Mouse (Mus musculus): ENCODE measurements around the gene P3h1. TPM values are rescaled to one million over a fixed set of nuclear protein-coding genes. Genes with fewer than 3 reads are reported as not detected.
A peak's percentile ranks its signal among the peaks of the same experiment; 100 is the strongest.

P3h1 gene
- polyA plus RNA-seq, 1 experiment from 2014 or later = 12.2 TPM

DNA sequence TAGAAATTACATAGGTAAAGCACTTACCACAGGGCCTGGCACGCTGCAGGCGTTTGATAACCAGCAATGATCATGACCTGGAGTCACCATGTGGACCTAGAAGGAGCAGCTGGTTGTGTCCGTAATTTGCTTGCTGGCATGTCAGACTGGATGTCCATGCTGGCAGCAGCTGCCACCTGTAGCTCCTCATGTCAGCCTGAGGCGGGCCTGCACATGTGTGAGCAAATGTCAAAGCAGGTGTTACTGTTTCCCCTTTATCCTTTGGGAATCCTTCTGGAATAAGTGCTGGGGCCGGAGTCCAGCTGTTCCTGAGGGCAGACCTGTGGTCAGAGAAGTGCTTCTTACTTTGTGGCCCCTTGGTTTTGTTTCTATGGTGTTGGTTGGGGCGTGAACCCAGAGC lies 34.6 kb upstream of the P3h1 start:
- H3K4me1 ChIP-seq (replicated peaks) = peaks cover 29% of the 10 kb centered on the region
- H3K9ac ChIP-seq = 0 out of 2 replicates have a peak overlapping the region, but pooled peaks have one; percentile 51
- H3K9me3 ChIP-seq = no peaks in the 10 kb centered on the region
- 80% methylated on average over 6 of the region's 6 CpGs for WGBS
- ATAC-seq (ENCODE audit: low FRiP score) = no peak
- H3K4me2 ChIP-seq = peak overlapping the region; percentile 75; the same call in 1 of the 2 replicates
- peaks cover 19% of the 10 kb centered on the region for H3K36me3 ChIP-seq
- no peaks in the 10 kb centered on the region for H3K27me3 ChIP-seq
- no peak overlapping the region for H3K4me3 ChIP-seq
- no peak overlapping the region; the same call in 1 of the 2 replicates for H3K27ac ChIP-seq

DNA sequence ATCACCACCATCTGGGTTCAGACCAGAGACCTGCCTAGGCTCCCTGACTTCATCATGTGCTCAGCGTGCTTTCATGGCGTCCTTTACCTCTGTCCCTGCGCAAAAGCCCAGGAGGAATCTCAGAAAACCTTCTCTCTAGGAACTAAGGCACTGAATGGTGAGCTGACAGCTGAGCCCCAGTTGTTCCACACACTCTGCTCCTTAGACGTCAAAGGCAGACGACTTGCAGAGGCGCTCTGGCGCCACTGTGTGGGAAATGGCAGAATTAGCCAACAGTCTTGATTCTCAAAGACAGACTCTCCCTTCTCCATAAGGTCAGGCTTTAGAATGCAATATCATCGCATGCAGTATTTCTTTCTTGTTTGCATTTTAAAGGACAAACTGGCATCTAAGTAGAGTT lies 28.0 kb upstream of the P3h1 start:
- Histone ChIP-seq H3K9ac (no peak overlapping the region), H3K36me3 (peaks cover 19% of the 10 kb centered on the region), H3K9me3 (no peaks in the 10 kb centered on the region), H3K27ac (no peak overlapping the region), H3K4me1 (replicated peaks) (0 out of 2 replicates have a peak, but pooled peaks cover 12% of the 10 kb centered on the region), H3K27me3 (no peaks in the 10 kb centered on the region), H3K4me2 (no peak overlapping the region), H3K4me3 (no peak overlapping the region)
- ATAC-seq (ENCODE audit: low FRiP score) = peak; percentile 64
- WGBS = 19% methylated on average over 8 of the region's 8 CpGs

DNA sequence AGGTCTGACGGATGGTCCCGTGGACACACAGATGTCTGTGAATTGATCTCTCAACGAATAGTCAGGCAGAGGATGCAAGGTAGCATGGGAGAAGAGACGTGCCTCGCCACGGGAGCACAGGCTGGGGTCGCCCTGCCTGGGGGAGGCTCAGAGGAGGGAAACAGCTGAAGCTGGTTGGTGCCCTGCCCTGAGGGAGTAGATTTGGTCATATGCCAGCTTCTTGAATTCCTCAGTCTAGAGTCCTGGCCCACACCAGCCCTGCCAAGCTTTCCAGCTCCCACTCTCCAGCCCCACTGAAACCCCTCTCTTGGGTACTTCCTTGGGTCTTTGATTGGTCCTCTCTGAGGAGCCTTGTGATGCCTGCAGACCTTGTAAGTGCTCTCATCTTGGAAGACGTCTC lies 16.0 kb upstream of the P3h1 start:
- Histone ChIP-seq H3K36me3 (no peaks in the 10 kb centered on the region), H3K9ac (no peak overlapping the region), H3K27ac (no peak overlapping the region), H3K27me3 (no peaks in the 10 kb centered on the region), H3K9me3 (no peaks in the 10 kb centered on the region), H3K4me1 (replicated peaks) (0 out of 2 replicates have a peak, but pooled peaks cover 9% of the 10 kb centered on the region), H3K4me3 (no peak overlapping the region), H3K4me2 (no peak overlapping the region)
- no peak; the same call in 1 of the 2 replicates for ATAC-seq (ENCODE audit: low FRiP score)
- 73% methylated on average over 8 of the region's 8 CpGs for WGBS

DNA sequence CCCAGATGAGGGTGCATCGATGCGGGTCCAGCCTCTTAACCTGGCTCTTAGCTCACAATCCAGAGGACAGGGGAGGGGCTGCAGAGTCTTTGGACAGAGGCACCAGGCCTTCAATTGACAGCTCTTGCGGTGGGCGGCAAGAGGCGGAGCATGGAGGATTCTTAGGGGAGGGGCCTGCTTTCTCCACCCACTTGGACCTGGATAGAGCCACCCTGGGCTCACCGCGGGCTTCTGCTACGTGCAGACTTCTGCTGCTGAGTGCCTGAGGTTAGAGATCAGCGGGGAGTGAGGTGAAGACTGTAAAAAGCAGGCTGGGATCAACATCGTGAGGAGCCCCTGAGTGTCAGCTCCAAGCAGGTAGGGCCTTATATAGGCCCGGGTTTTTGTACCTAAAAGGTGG lies 14.5 kb upstream of the P3h1 start, which contains the start of gene Tmem269:
Gene Tmem269 (minus strand): TSS at position 49 of the 400 bp plus-strand sequence.
- Histone ChIP-seq H3K4me1 (replicated peaks) (0 out of 2 replicates have a peak, but pooled peaks cover 9% of the 10 kb centered on the region), H3K9me3 (no peaks in the 10 kb centered on the region), H3K9ac (no peak within 1 kb of the TSS; the same call in 1 of the 2 replicates), H3K27me3 (no peaks in the 10 kb centered on the region), H3K4me2 (no peak within 1 kb of the TSS), H3K36me3 (peaks cover 4% of the 10 kb centered on the region), H3K4me3 (no peak within 1 kb of the TSS), H3K27ac (no peak within 1 kb of the TSS)
- ATAC-seq (ENCODE audit: low FRiP score) = no peak
- 13% methylated on average over 11 of the region's 11 CpGs for WGBS

DNA sequence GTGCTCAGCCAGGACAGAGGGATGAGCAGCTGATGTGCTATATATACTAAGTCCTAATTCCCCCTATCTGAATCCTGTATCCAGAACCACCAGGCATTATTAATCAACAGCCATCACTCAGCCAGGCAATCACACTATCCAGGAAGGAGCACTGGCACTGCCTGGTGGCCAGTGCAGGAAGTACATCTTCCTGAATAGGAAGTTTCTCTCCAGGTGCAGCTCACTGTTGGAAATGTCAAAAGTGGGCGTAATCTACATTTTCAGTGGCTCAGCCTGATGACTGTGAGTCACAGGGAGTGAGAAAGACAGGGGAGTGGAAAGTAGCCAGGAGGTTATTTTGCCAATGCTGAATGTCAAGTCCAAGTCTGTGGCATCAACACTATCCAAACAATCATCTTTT lies 9.0 kb upstream of the P3h1 start:
- Histone ChIP-seq H3K9ac (no peak overlapping the region), H3K4me1 (replicated peaks) (no peaks in the 10 kb centered on the region), H3K36me3 (peaks cover 53% of the 10 kb centered on the region), H3K27ac (no peak overlapping the region), H3K4me3 (no peak overlapping the region), H3K9me3 (no peaks in the 10 kb centered on the region), H3K27me3 (no peaks in the 10 kb centered on the region), H3K4me2 (no peak overlapping the region)
- no peak for ATAC-seq (ENCODE audit: low FRiP score)
- WGBS = 81% methylated on average over 1 of the region's 1 CpGs

DNA sequence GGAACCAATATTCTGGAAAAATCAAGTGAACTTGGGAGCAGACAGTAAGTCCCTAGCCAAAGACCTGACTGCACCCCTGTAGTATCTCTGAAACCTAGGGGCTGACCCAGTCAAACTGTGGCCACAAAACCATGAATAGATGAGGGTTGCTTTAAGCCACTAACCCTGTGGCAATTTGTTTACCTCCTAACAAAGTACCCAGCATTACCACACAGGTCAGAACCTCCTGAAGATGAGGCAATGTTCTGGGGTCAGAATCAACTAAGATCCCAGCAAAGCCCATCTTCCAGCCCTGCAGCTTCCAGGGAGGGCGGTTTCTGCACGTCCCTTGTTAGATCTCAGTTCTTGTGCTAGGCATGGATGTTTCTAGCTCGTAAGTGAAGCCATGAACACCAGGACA lies 8.2 kb upstream of the P3h1 start:
- no peak overlapping the region for H3K4me2 ChIP-seq
- peaks cover 53% of the 10 kb centered on the region for H3K36me3 ChIP-seq
- 98% methylated on average over 3 of the region's 3 CpGs for WGBS
- H3K27ac ChIP-seq = no peak overlapping the region
- no peaks in the 10 kb centered on the region for H3K4me1 ChIP-seq (replicated peaks)
- no peak overlapping the region for H3K9ac ChIP-seq
- H3K4me3 ChIP-seq = no peak overlapping the region
- no peaks in the 10 kb centered on the region for H3K9me3 ChIP-seq
- H3K27me3 ChIP-seq = no peaks in the 10 kb centered on the region
- no peak for ATAC-seq (ENCODE audit: low FRiP score)

DNA sequence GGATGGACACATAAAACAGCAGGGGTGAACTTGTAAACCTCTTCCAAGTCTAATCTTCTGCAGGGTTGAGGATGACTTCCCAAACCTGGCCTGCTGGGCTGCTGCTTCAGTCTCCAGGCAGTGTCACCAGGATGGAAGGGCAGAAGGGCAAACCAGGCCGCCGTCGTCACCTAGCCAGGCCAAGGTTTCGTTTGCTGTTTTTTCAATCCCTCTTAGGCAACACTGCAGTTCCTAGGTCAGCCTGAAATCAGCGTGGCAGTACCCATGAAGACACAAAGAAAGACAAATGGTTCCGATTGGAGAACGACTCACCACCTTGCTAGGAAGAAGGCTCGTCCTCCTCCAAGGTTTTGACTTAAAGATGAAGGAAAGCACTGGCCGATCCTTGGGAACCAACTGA lies 7.0 kb upstream of the P3h1 start:
- H3K4me3 ChIP-seq = no peak overlapping the region
- peaks cover 53% of the 10 kb centered on the region for H3K36me3 ChIP-seq
- no peak overlapping the region for H3K27ac ChIP-seq
- 94% methylated on average over 9 of the region's 9 CpGs for WGBS
- H3K9ac ChIP-seq = no peak overlapping the region; the same call in 1 of the 2 replicates
- H3K9me3 ChIP-seq = no peaks in the 10 kb centered on the region
- ATAC-seq (ENCODE audit: low FRiP score) = no peak
- H3K27me3 ChIP-seq = no peaks in the 10 kb centered on the region
- H3K4me1 ChIP-seq (replicated peaks) = no peaks in the 10 kb centered on the region
- H3K4me2 ChIP-seq = no peak overlapping the region

DNA sequence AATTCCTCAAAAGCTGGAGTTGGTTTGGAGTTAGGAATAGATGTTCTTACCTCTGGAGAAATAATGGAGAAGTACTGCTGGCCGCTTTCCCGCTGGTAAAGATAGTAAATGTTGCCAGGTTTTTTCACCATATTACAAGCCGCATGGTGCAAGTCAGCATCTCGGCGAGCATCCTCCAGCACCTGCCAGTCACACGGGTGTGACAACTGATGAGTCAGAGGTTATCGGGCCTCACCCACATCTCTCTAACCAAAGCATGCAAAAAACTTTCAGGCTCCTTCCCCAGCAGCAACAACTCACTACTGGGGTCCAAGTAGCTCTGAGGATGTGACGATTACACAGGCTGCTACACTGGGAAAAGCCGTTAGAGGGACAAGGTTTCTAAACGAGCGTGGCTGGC lies 6.0 kb upstream of the P3h1 start:
- H3K9me3 ChIP-seq = no peaks in the 10 kb centered on the region
- 97% methylated on average over 11 of the region's 11 CpGs for WGBS
- H3K9ac ChIP-seq = no peak overlapping the region
- peaks cover 53% of the 10 kb centered on the region for H3K36me3 ChIP-seq
- H3K4me2 ChIP-seq = no peak overlapping the region
- no peak overlapping the region for H3K27ac ChIP-seq
- no peaks in the 10 kb centered on the region for H3K27me3 ChIP-seq
- no peak for ATAC-seq (ENCODE audit: low FRiP score)
- no peak overlapping the region for H3K4me3 ChIP-seq
- peaks cover 5% of the 10 kb centered on the region for H3K4me1 ChIP-seq (replicated peaks)

DNA sequence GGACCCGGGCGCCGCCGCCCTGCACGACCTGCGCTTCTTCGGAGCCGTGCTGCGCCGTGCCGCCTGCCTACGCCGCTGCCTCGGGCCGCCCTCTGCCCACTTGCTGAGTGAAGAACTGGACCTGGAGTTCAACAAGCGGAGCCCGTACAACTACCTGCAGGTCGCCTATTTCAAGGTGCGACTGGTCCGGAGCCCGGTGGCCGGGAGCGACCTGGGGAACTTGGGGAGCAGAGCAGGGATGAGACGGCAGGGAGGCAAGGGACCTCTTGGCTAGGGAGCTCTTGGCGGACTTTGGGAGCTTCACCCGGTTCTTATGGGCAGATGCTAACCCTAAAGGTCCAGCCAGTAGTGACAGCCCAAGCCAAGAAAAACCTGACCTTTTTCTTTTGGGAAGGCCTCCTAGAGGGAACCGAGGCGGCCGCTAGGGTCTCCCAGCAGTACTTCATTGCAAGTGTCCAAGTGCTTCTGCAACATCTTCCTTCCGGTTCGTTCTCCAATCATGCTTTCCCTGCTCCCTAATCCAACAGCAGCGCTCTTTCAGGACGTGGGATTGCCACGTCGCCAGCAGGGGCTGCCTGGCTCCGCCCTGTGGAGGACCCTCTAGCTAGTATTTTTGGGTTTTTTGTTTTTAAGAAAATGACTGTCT lies 664 bp downstream of the P3h1 start:
- Histone ChIP-seq H3K9me3 (no peaks in the 10 kb centered on the region), H3K27ac (peak overlapping the region; percentile 77), H3K36me3 (peaks cover 20% of the 10 kb centered on the region), H3K4me1 (replicated peaks) (peaks cover 27% of the 10 kb centered on the region), H3K4me2 (peak overlapping the region; percentile 93), H3K27me3 (no peaks in the 10 kb centered on the region), H3K4me3 (peak overlapping the region; percentile 92), H3K9ac (peak overlapping the region; percentile 86)
- under 1% methylated on average over 36 of the region's 36 CpGs for WGBS
- peak; percentile 11 for ATAC-seq (ENCODE audit: low FRiP score)

DNA sequence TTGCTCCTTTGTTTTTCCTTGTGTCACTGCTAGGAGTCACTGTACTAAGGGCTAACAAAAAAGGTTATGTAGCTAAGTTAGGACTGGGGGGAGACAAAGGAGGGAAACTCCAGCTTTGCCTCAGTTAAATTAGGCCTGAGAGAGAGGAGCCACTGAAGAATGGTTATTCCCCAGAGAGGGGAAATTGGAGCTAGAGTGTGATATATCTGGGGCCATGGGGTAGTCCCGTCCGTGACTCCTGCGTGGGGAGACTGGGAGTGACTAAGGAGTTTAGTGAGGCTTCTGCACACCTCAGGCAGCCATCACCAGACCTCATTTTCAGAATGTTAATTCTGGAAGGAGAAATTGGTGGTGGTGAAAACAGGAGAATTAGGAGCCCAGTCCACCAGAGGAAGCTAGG lies 1.6 kb downstream of the P3h1 start:
- Histone ChIP-seq H3K4me2 (peak overlapping the region; percentile 93), H3K4me3 (peak overlapping the region; percentile 92), H3K27ac (no peak overlapping the region), H3K27me3 (no peaks in the 10 kb centered on the region), H3K36me3 (peaks cover 19% of the 10 kb centered on the region), H3K9me3 (no peaks in the 10 kb centered on the region), H3K4me1 (replicated peaks) (peaks cover 27% of the 10 kb centered on the region), H3K9ac (peak overlapping the region; percentile 86)
- ATAC-seq (ENCODE audit: low FRiP score) = no peak
- WGBS = 84% methylated on average over 3 of the region's 3 CpGs

DNA sequence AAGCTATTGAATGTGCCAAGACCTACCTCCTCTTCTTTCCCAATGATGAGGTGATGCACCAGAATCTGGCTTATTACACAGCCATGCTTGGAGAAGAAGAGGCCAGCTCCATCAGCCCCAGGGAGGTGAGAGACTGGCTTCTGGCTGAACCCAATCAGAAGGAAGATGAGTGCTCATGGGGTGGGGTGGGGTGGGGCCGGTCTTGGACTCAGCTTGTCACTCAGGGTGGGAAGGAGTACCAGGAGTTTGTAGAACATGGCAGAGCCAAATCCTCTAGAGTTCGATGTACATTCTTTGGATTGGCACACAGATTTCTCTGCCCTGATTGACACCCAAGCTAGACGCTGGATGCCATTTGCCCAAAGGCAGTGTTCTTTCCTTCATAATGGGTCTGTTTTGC lies 5.9 kb downstream of the P3h1 start:
- Histone ChIP-seq H3K4me3 (no peak overlapping the region), H3K9ac (no peak overlapping the region; the same call in 1 of the 2 replicates), H3K36me3 (peaks cover 49% of the 10 kb centered on the region), H3K4me2 (no peak overlapping the region), H3K27ac (no peak overlapping the region), H3K4me1 (replicated peaks) (peaks cover 19% of the 10 kb centered on the region), H3K27me3 (no peaks in the 10 kb centered on the region), H3K9me3 (no peaks in the 10 kb centered on the region)
- 80% methylated on average over 3 of the region's 3 CpGs for WGBS
- ATAC-seq (ENCODE audit: low FRiP score) = 0 out of 2 replicates have a peak, but pooled peaks have one; percentile 21

DNA sequence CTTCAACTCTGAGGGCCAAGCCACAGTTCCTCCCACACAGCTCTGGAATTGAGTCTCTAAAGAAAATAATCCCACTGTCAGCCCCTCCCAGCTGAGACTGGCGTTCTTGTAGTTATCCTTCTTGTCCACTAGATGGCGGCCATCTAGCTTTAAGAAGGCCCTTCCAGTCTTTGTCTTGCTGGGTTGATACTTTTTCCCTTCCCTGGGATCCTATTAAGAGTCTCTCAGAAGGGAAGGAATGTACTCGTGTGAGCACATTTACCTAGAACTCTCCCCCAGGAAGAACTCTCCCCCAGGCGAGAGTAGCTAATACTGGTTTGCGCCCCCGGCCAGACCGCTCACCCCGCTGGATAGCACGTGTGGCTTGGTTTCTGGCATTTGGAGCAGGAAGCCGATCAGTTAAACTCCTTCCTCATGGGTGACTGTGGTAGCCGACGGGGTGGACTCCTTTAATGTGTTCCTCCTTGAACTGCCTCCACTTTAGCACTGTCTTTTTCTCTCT lies 6.5 kb downstream of the P3h1 start:
- H3K27me3 ChIP-seq = no peaks in the 10 kb centered on the region
- peaks cover 55% of the 10 kb centered on the region for H3K36me3 ChIP-seq
- peak; percentile 21; the same call in 1 of the 2 replicates for ATAC-seq (ENCODE audit: low FRiP score)
- no peak overlapping the region for H3K4me2 ChIP-seq
- H3K9me3 ChIP-seq = no peaks in the 10 kb centered on the region
- peak overlapping the region; percentile 31 for H3K9ac ChIP-seq
- peak overlapping the region; percentile 70 for H3K27ac ChIP-seq
- H3K4me3 ChIP-seq = no peak overlapping the region
- WGBS = 44% methylated on average over 12 of the region's 12 CpGs
- peaks cover 13% of the 10 kb centered on the region for H3K4me1 ChIP-seq (replicated peaks)

DNA sequence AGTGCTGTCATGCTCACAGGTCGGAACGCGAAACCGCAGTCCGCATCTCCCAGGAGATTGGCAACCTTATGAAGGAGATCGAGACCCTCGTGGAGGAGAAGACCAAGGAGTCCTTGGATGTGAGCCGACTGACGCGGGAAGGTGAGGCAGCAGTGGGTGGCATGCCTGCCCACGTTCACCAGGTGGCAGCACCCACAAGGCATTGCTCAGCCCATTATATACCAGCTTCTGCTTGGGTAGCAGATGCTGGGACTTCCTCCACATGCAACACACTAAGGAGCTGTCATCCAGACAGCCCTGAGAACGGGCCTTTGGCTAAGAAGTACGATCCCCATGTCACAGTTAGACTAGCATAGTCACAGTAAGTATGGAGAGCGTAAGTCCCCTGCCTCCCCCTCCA lies 8.9 kb downstream of the P3h1 start:
- no peak for ATAC-seq (ENCODE audit: low FRiP score)
- H3K9me3 ChIP-seq = no peaks in the 10 kb centered on the region
- H3K4me2 ChIP-seq = no peak overlapping the region
- 0 out of 2 replicates have a peak, but pooled peaks cover 7% of the 10 kb centered on the region for H3K4me1 ChIP-seq (replicated peaks)
- no peak overlapping the region for H3K4me3 ChIP-seq
- H3K27me3 ChIP-seq = no peaks in the 10 kb centered on the region
- H3K27ac ChIP-seq = no peak overlapping the region; the same call in 1 of the 2 replicates
- WGBS = 92% methylated on average over 14 of the region's 14 CpGs
- no peak overlapping the region for H3K9ac ChIP-seq
- peaks cover 72% of the 10 kb centered on the region for H3K36me3 ChIP-seq
